Mouse (Mus musculus) heart, postnatal 25 days (tissue): Measurements from ENCODE around the gene Dnase2a. TPM values are rescaled to one million over a fixed set of nuclear protein-coding genes. Genes with fewer than 3 reads are reported as not detected.
A peak's percentile ranks its signal among the peaks of the same experiment; 100 is the strongest.

Experiments used
- DNase-seq: peaks from one replicate; pipeline ENCODE4 v3.0.0; 2022; ENCODE audit warnings: low spot score
- intact Hi-C: fragments of 180-260 bp; cut with DNase I; formaldehyde crosslinking; loops from one replicate; pipeline ENCODE4 v1.15.1; 2025
- microRNA-seq: library from miRNA; unstranded; fragments of <30 nt; microRNA quantifications from one replicate; pipeline ENCODE4 v1.2.0, GENCODE M21; 2022
- total RNA-seq, 2 experiments: library from RNA; stranded (reverse); gene quantifications; 2 replicates each; pipeline ENCODE4 v1.2.3; 2021

The Dnase2a gene
- total RNA-seq, 2 experiments from 2014 or later, result 7.7 to 7.9 TPM

GRCm38 (mm10) chr8:84965731-84966291, 57.5 kb downstream of the Dnase2a start:
- intact Hi-C loops, result no loop called here
- peak; percentile 90 for DNase-seq

- intact Hi-C loops, result no loop called here
- no peak for DNase-seq
Measured at GRCm38 (mm10) chr8:84966603-84967002, 58.2 kb downstream of the Dnase2a start.

GRCm38 (mm10) chr8:84967532-84968304, 59.4 kb downstream of the Dnase2a start:
- intact Hi-C loops, result no loop called here
- DNase-seq, result no peak

GRCm38 (mm10) chr8:84968650-84969049, 60.3 kb downstream of the Dnase2a start:
- intact Hi-C loops, result no loop called here
- DNase-seq, result no peak

GRCm38 (mm10) chr8:84969241-84970134, 61.1 kb downstream of the Dnase2a start, which contains the start of the genes Gm49661, Prdx2 and Rnaseh2a:
Gene Gm49661, minus strand, starts transcription at chr8:84969433.
Gene Prdx2, plus strand, starts transcription at chr8:84969587.
Gene Rnaseh2a, minus strand, starts transcription at chr8:84969767.
- intact Hi-C loops, result no loop called here
- peak; percentile 39 for DNase-seq

- intact Hi-C loops, result no loop called here
- no peak for DNase-seq
Measured at GRCm38 (mm10) chr8:84970135-84970790, 61.9 kb downstream of the Dnase2a start.

GRCm38 (mm10) chr8:84970913-84971312, 62.6 kb downstream of the Dnase2a start:
- intact Hi-C loops, result no loop called here
- no peak for DNase-seq

Small RNA genes lying within 50 kb of the gene (microRNA-seq; reads per million reads assigned to microRNA genes)
- gene Gm24197 (not detected), gene Mir7069 (1.7 reads per million)

Other genes with a start within 250 kb of the Dnase2a start
- gene Ier2, start 245.7 kb upstream of the Dnase2a start, total RNA-seq, result 10 to 100 TPM; 14.3 to 18.3 TPM
- 10 to 100 TPM; 32.6 to 37.6 TPM for gene Trmt1, start 222.3 kb upstream of the Dnase2a start, total RNA-seq
- 10 to 100 TPM; 32.0 to 32.6 TPM for gene Nacc1, start 220.7 kb upstream of the Dnase2a start, total RNA-seq
- 1 to 10 TPM; 4.2 to 4.5 TPM for gene Lyl1, start 207.1 kb upstream of the Dnase2a start, total RNA-seq
- gene G430095P16Rik, start 185.6 kb upstream of the Dnase2a start, total RNA-seq, result under 1 TPM in 1 of 2 experiments, not detected in 1; 0.39 TPM
- 100 to 1,000 TPM; 287 to 311 TPM for gene Nfix, start 108.2 kb upstream of the Dnase2a start, total RNA-seq
- gene Dand5, start 85.7 kb upstream of the Dnase2a start, total RNA-seq, result 10 to 100 TPM in 1 of 2 experiments, 1 to 10 TPM in 1; 9.6 to 10.3 TPM
- gene Gadd45gip1, start 77.0 kb upstream of the Dnase2a start, total RNA-seq, result 10 to 100 TPM; 28.9 to 30.0 TPM
- 10 to 100 TPM; 80.8 to 81.1 TPM for gene Rad23a, start 67.9 kb upstream of the Dnase2a start, total RNA-seq
- gene Calr, start 61.6 kb upstream of the Dnase2a start, total RNA-seq, result 100 to 1,000 TPM; 365 to 441 TPM
- 10 to 100 TPM; 24.7 to 25.5 TPM for gene Farsa, start 51.6 kb upstream of the Dnase2a start, total RNA-seq
- gene Syce2, start 36.4 kb upstream of the Dnase2a start, total RNA-seq, result 1 to 10 TPM; 2.3 to 3.0 TPM
- 10 to 100 TPM; 63.1 to 68.2 TPM for gene Gcdh, start 14.6 kb upstream of the Dnase2a start, total RNA-seq
- gene Klf1, start 6.6 kb upstream of the Dnase2a start, total RNA-seq, result not detected
- gene Mast1, start 28.8 kb downstream of the Dnase2a start, total RNA-seq, result under 1 TPM; 0.08 to 0.14 TPM
- gene Rtbdn, start 38.4 kb downstream of the Dnase2a start, total RNA-seq, result not detected
- not detected for gene Gm49661, start 60.9 kb downstream of the Dnase2a start, total RNA-seq
- gene Prdx2, start 61.0 kb downstream of the Dnase2a start, total RNA-seq, result 100 to 1,000 TPM; 650 to 659 TPM
- gene Rnaseh2a, start 61.2 kb downstream of the Dnase2a start, total RNA-seq, result 10 to 100 TPM; 45.2 to 48.2 TPM
- gene Junb, start 70.2 kb downstream of the Dnase2a start, total RNA-seq, result 10 to 100 TPM; 13.8 to 17.2 TPM
- gene Hook2, start 82.0 kb downstream of the Dnase2a start, total RNA-seq, result 1 to 10 TPM; 2.0 to 2.1 TPM
- not detected for gene Best2, start 106.0 kb downstream of the Dnase2a start, total RNA-seq
- 10 to 100 TPM; 65.0 to 67.4 TPM for gene Asna1, start 116.7 kb downstream of the Dnase2a start, total RNA-seq
- gene Trir, start 118.3 kb downstream of the Dnase2a start, total RNA-seq, result 10 to 100 TPM; 82.7 to 88.7 TPM
- 10 to 100 TPM; 28.0 to 28.7 TPM for gene Tnpo2, start 128.4 kb downstream of the Dnase2a start, total RNA-seq
- gene Fbxw9, start 151.5 kb downstream of the Dnase2a start, total RNA-seq, result 1 to 10 TPM; 3.5 to 4.6 TPM
- not detected for gene Gm5741, start 159.4 kb downstream of the Dnase2a start, total RNA-seq
- gene Dhps, start 163.2 kb downstream of the Dnase2a start, total RNA-seq, result 10 to 100 TPM; 26.4 to 26.5 TPM
- gene Wdr83os, start 172.2 kb downstream of the Dnase2a start, total RNA-seq, result 10 to 100 TPM; 39.4 to 43.1 TPM
- 10 to 100 TPM; 31.8 to 35.3 TPM for gene Wdr83, start 172.7 kb downstream of the Dnase2a start, total RNA-seq
- 10 to 100 TPM; 24.7 to 26.5 TPM for gene Man2b1, start 174.7 kb downstream of the Dnase2a start, total RNA-seq
- 1 to 10 TPM; 2.1 to 2.6 TPM for gene Zfp791, start 214.5 kb downstream of the Dnase2a start, total RNA-seq
- gene Cks1brt, start 243.4 kb downstream of the Dnase2a start, total RNA-seq, result not detected